Mouse (Mus musculus): ENCODE data around the gene Map4k3. TPM values are rescaled to one million over a fixed set of nuclear protein-coding genes. Genes with fewer than 3 reads are reported as not detected.
"Not testable (repeated sequence)": the region's sequence is repeated elsewhere in the genome, so short reads cannot be mapped to it uniquely, and the experiment has no call there.

Map4k3 gene
- polyA plus RNA-seq (2015; fragmentation: Nextera tagmentation; extraction: Ambion mirVana) = 15.1 and 17.0 TPM in 2 replicates

- H3K27me3 ChIP-seq (replicated peaks) = no peaks in the 10 kb centered on the region
- no peaks in the 10 kb centered on the region; the same call in 1 of the 2 replicates for H3K9me3 ChIP-seq
- WGBS = under 1% methylated on average over 58 of the region's 64 CpGs
- peak within 1 kb of the TSS; percentile 77 for H3K4me2 ChIP-seq
- H3K4me1 ChIP-seq = peaks cover 61% of the 10 kb centered on the region
- H3K9ac ChIP-seq = peak within 1 kb of the TSS; percentile 99
- ATAC-seq (ENCODE audit: extremely low read depth, insufficient number of reproducible peaks, low FRiP score, low TSS enrichment) = peak; percentile 81
- H3K27ac ChIP-seq (replicated peaks) = peak within 1 kb of the TSS; percentile 98
- peaks cover 6% of the 10 kb centered on the region; the same call in 1 of the 2 replicates for H3K36me3 ChIP-seq
- peak within 1 kb of the TSS; percentile 97 for H3K4me3 ChIP-seq
Observed at GRCm38 (mm10) chr17:80728062-80728858, at the start of gene Map4k3. Gene Map4k3, minus strand, starts transcription at chr17:80728485.

- H3K27ac ChIP-seq (replicated peaks) = no peak overlapping the region
- no peak overlapping the region for H3K4me2 ChIP-seq
- H3K36me3 ChIP-seq = no peaks in the 10 kb centered on the region
- H3K4me1 ChIP-seq = peaks cover 9% of the 10 kb centered on the region; the same call in 1 of the 2 replicates
- no peaks in the 10 kb centered on the region for H3K27me3 ChIP-seq (replicated peaks)
- ATAC-seq (ENCODE audit: extremely low read depth, insufficient number of reproducible peaks, low FRiP score, low TSS enrichment) = no peak
- H3K9me3 ChIP-seq = peaks cover 7% of the 10 kb centered on the region; the same call in 1 of the 2 replicates
- H3K9ac ChIP-seq = no peak overlapping the region
- no peak overlapping the region for H3K4me3 ChIP-seq
- WGBS = 68% methylated on average over 1 of the region's 1 CpGs
Observed at GRCm38 (mm10) chr17:80777581-80777980, 49.3 kb upstream of the Map4k3 start.

- 66% methylated on average over 8 of the region's 8 CpGs for WGBS
- no peak overlapping the region for H3K9ac ChIP-seq
- no peak overlapping the region for H3K4me2 ChIP-seq
- H3K9me3 ChIP-seq = peaks cover 7% of the 10 kb centered on the region; the same call in 1 of the 2 replicates
- ATAC-seq (ENCODE audit: extremely low read depth, insufficient number of reproducible peaks, low FRiP score, low TSS enrichment) = no peak
- no peak overlapping the region for H3K27ac ChIP-seq (replicated peaks)
- H3K36me3 ChIP-seq = no peaks in the 10 kb centered on the region
- no peaks in the 10 kb centered on the region for H3K27me3 ChIP-seq (replicated peaks)
- H3K4me1 ChIP-seq = peaks cover 9% of the 10 kb centered on the region; the same call in 1 of the 2 replicates
- H3K4me3 ChIP-seq = no peak overlapping the region
Observed at GRCm38 (mm10) chr17:80775178-80775788, 47.0 kb upstream of the Map4k3 start.

- H3K4me3 ChIP-seq = no peak overlapping the region
- peak overlapping the region; percentile 44 for H3K4me2 ChIP-seq
- H3K9me3 ChIP-seq = peaks cover 7% of the 10 kb centered on the region; the same call in 1 of the 2 replicates
- peak overlapping the region; percentile 4; the same call in 1 of the 2 replicates for H3K9ac ChIP-seq
- ATAC-seq (ENCODE audit: extremely low read depth, insufficient number of reproducible peaks, low FRiP score, low TSS enrichment) = no peak
- no peaks in the 10 kb centered on the region for H3K27me3 ChIP-seq (replicated peaks)
- no peak overlapping the region for H3K27ac ChIP-seq (replicated peaks)
- H3K4me1 ChIP-seq = peaks cover 6% of the 10 kb centered on the region; the same call in 1 of the 2 replicates
- no peaks in the 10 kb centered on the region for H3K36me3 ChIP-seq
- 60% methylated on average over 14 of the region's 14 CpGs for WGBS
Observed at GRCm38 (mm10) chr17:80772545-80773453, 44.5 kb upstream of the Map4k3 start.

- Histone ChIP-seq H3K9ac (no peak overlapping the region), H3K4me1 (peaks cover 10% of the 10 kb centered on the region; the same call in 1 of the 2 replicates), H3K27ac (replicated peaks) (no peak overlapping the region), H3K9me3 (0 out of 2 replicates have a peak, but pooled peaks cover 3% of the 10 kb centered on the region), H3K4me3 (no peak overlapping the region), H3K4me2 (no peak overlapping the region), H3K27me3 (replicated peaks) (no peaks in the 10 kb centered on the region), H3K36me3 (no peaks in the 10 kb centered on the region)
- no peak for ATAC-seq (ENCODE audit: extremely low read depth, insufficient number of reproducible peaks, low FRiP score, low TSS enrichment)
- 71% methylated on average over 1 of the region's 1 CpGs for WGBS
Observed at GRCm38 (mm10) chr17:80770065-80770464, 41.8 kb upstream of the Map4k3 start.

GRCm38 (mm10) chr17:80765204-80765603 lies 36.9 kb upstream of the Map4k3 start:
- Histone ChIP-seq H3K4me1 (peaks cover 27% of the 10 kb centered on the region), H3K9me3 (0 out of 2 replicates have a peak, but pooled peaks cover 3% of the 10 kb centered on the region), H3K4me2 (no peak overlapping the region), H3K9ac (no peak overlapping the region), H3K4me3 (no peak overlapping the region), H3K27me3 (replicated peaks) (no peaks in the 10 kb centered on the region), H3K36me3 (no peaks in the 10 kb centered on the region), H3K27ac (replicated peaks) (no peak overlapping the region)
- no peak for ATAC-seq (ENCODE audit: extremely low read depth, insufficient number of reproducible peaks, low FRiP score, low TSS enrichment)
- 51% methylated on average over 2 of the region's 2 CpGs for WGBS

GRCm38 (mm10) chr17:80763065-80763681 lies 34.9 kb upstream of the Map4k3 start:
- Histone ChIP-seq H3K27ac (replicated peaks) (peak overlapping the region; percentile 93), H3K4me1 (peaks cover 30% of the 10 kb centered on the region), H3K9ac (peak overlapping the region; percentile 55), H3K27me3 (replicated peaks) (no peaks in the 10 kb centered on the region), H3K4me3 (peak overlapping the region; percentile 3; the same call in 1 of the 2 replicates), H3K9me3 (0 out of 2 replicates have a peak, but pooled peaks cover 2% of the 10 kb centered on the region), H3K36me3 (no peaks in the 10 kb centered on the region), H3K4me2 (peak overlapping the region; percentile 52)
- no peak; the same call in 1 of the 2 replicates for ATAC-seq (ENCODE audit: extremely low read depth, insufficient number of reproducible peaks, low FRiP score, low TSS enrichment)
- WGBS = 20% methylated on average over 11 of the region's 11 CpGs

- 74% methylated on average over 9 of the region's 9 CpGs for WGBS
- H3K27ac ChIP-seq (replicated peaks) = peak overlapping the region; percentile 93
- no peak overlapping the region for H3K4me3 ChIP-seq
- peaks cover 30% of the 10 kb centered on the region for H3K4me1 ChIP-seq
- H3K36me3 ChIP-seq = no peaks in the 10 kb centered on the region
- ATAC-seq (ENCODE audit: extremely low read depth, insufficient number of reproducible peaks, low FRiP score, low TSS enrichment) = no peak
- no peaks in the 10 kb centered on the region for H3K27me3 ChIP-seq (replicated peaks)
- no peaks in the 10 kb centered on the region for H3K9me3 ChIP-seq
- H3K4me2 ChIP-seq = peak overlapping the region; percentile 52
- peak overlapping the region; percentile 38; the same call in 1 of the 2 replicates for H3K9ac ChIP-seq
Observed at GRCm38 (mm10) chr17:80762391-80763040, 34.2 kb upstream of the Map4k3 start.

GRCm38 (mm10) chr17:80761191-80761590 lies 32.9 kb upstream of the Map4k3 start:
- 84% methylated on average over 8 of the region's 8 CpGs for WGBS
- not testable (repeated sequence) for H3K27ac ChIP-seq (replicated peaks); ATAC-seq (ENCODE audit: extremely low read depth, insufficient number of reproducible peaks, low FRiP score, low TSS enrichment); H3K27me3 ChIP-seq (replicated peaks); H3K4me2 ChIP-seq; H3K36me3 ChIP-seq; H3K4me3 ChIP-seq; H3K9me3 ChIP-seq; H3K9ac ChIP-seq
- H3K4me1 ChIP-seq = peaks cover 30% of the 10 kb centered on the region

Data from heart, embryonic 13.5 days (tissue).